Mouse (Mus musculus): Measurements from ENCODE around the gene Ttc39a.

- no peak for TF ChIP-seq CEBPB (IDR thresholded peaks at IDR 0.05; ENCODE audit: low read depth)
- no peak for TF ChIP-seq CTCF (IDR thresholded peaks at IDR 0.05; ENCODE audit: control insufficient read depth, insufficient read depth, insufficient read length)
- TF ChIP-seq USF1 (IDR thresholded peaks at IDR 0.05; ENCODE audit: low read depth) = no peak
- no peak for TF ChIP-seq MAX (IDR thresholded peaks at IDR 0.05)
- no peak for TF ChIP-seq MYOD1 (IDR thresholded peaks at IDR 0.05; ENCODE audit: control insufficient read depth, insufficient read length, low read depth)
- no peak for TF ChIP-seq MYOG (IDR thresholded peaks at IDR 0.05; ENCODE audit: control insufficient read depth, extremely low read depth, insufficient read length)
- TF ChIP-seq FOSL1 (IDR thresholded peaks at IDR 0.05; ENCODE audit: insufficient read depth, low read length, poor library complexity, severe bottlenecking) = no peak
Measured at GRCm38 (mm10) chr4:109385599-109385998, 20.8 kb upstream of the Ttc39a start.

All from C2C12 (cell line).